Mouse (Mus musculus): Measurements from ENCODE around the gene Zfp839. TPM values are rescaled to one million over a fixed set of nuclear protein-coding genes. Genes with fewer than 3 reads are reported as not detected.

Zfp839 gene
- polyA plus RNA-seq, 1 experiment from 2014 or later: 3.7 TPM

- Histone ChIP-seq H3K4me3 (ENCODE audit: low read length) (no peak overlapping the region), H3K36me3 (ENCODE audit: control insufficient read depth, insufficient read depth, low read length) (no peaks in the 10 kb centered on the region), H3K27ac (ENCODE audit: low read length) (no peak overlapping the region), H3K4me1 (ENCODE audit: control insufficient read depth, insufficient read depth, low read length) (no peaks in the 10 kb centered on the region), H3K27me3 (replicated peaks; ENCODE audit: control insufficient read depth, insufficient read depth, low read length) (no peaks in the 10 kb centered on the region), H3K9me3 (ENCODE audit: control insufficient read depth, low read length) (no peaks in the 10 kb centered on the region), H3K9ac (ENCODE audit: low read depth, low read length) (no peak overlapping the region), H3K4me2 (ENCODE audit: low read depth, low read length) (no peak overlapping the region)
- 48% methylated on average over 17 of the region's 17 CpGs for WGBS
- ATAC-seq: peak; percentile 42; the same call in 1 of the 2 replicates
Measured at GRCm38 (mm10) chr12:110814924-110815323, 35.1 kb upstream of the Zfp839 start.

GRCm38 (mm10) chr12:110816833-110817232 is 33.2 kb upstream of the Zfp839 start:
- H3K27ac ChIP-seq (ENCODE audit: low read length): no peak overlapping the region
- no peak overlapping the region for H3K9ac ChIP-seq (ENCODE audit: low read depth, low read length)
- H3K36me3 ChIP-seq (ENCODE audit: control insufficient read depth, insufficient read depth, low read length): no peaks in the 10 kb centered on the region
- 79% methylated on average over 2 of the region's 2 CpGs for WGBS
- no peaks in the 10 kb centered on the region for H3K9me3 ChIP-seq (ENCODE audit: control insufficient read depth, low read length)
- no peaks in the 10 kb centered on the region for H3K27me3 ChIP-seq (replicated peaks; ENCODE audit: control insufficient read depth, insufficient read depth, low read length)
- no peak for ATAC-seq
- no peak overlapping the region for H3K4me2 ChIP-seq (ENCODE audit: low read depth, low read length)
- no peaks in the 10 kb centered on the region for H3K4me1 ChIP-seq (ENCODE audit: control insufficient read depth, insufficient read depth, low read length)
- H3K4me3 ChIP-seq (ENCODE audit: low read length): no peak overlapping the region

- no peak for ATAC-seq
Measured at GRCm38 (mm10) chr12:110819367-110819766, 30.7 kb upstream of the Zfp839 start.

GRCm38 (mm10) chr12:110821787-110822186 is 28.3 kb upstream of the Zfp839 start:
- H3K36me3 ChIP-seq (ENCODE audit: control insufficient read depth, insufficient read depth, low read length): no peaks in the 10 kb centered on the region
- no peak overlapping the region for H3K4me3 ChIP-seq (ENCODE audit: low read length)
- H3K4me1 ChIP-seq (ENCODE audit: control insufficient read depth, insufficient read depth, low read length): no peaks in the 10 kb centered on the region
- no peaks in the 10 kb centered on the region for H3K27me3 ChIP-seq (replicated peaks; ENCODE audit: control insufficient read depth, insufficient read depth, low read length)
- no peaks in the 10 kb centered on the region for H3K9me3 ChIP-seq (ENCODE audit: control insufficient read depth, low read length)
- ATAC-seq: no peak
- H3K9ac ChIP-seq (ENCODE audit: low read depth, low read length): no peak overlapping the region
- 85% methylated on average over 2 of the region's 2 CpGs for WGBS
- no peak overlapping the region for H3K27ac ChIP-seq (ENCODE audit: low read length)
- no peak overlapping the region for H3K4me2 ChIP-seq (ENCODE audit: low read depth, low read length)

More at GRCm38 (mm10) chr12:110819367-110819766, 30.7 kb upstream of the Zfp839 start:
- Histone ChIP-seq H3K4me2 (ENCODE audit: low read depth, low read length) (no peak overlapping the region), H3K4me1 (ENCODE audit: control insufficient read depth, insufficient read depth, low read length) (no peaks in the 10 kb centered on the region), H3K9ac (ENCODE audit: low read depth, low read length) (no peak overlapping the region), H3K9me3 (ENCODE audit: control insufficient read depth, low read length) (no peaks in the 10 kb centered on the region), H3K27me3 (replicated peaks; ENCODE audit: control insufficient read depth, insufficient read depth, low read length) (no peaks in the 10 kb centered on the region), H3K27ac (ENCODE audit: low read length) (no peak overlapping the region), H3K36me3 (ENCODE audit: control insufficient read depth, insufficient read depth, low read length) (no peaks in the 10 kb centered on the region), H3K4me3 (ENCODE audit: low read length) (no peak overlapping the region)
- WGBS: 55% methylated on average over 8 of the region's 8 CpGs

GRCm38 (mm10) chr12:110822366-110822765 is 27.7 kb upstream of the Zfp839 start:
- no peak overlapping the region for H3K4me3 ChIP-seq (ENCODE audit: low read length)
- H3K4me2 ChIP-seq (ENCODE audit: low read depth, low read length): no peak overlapping the region
- H3K27ac ChIP-seq (ENCODE audit: low read length): no peak overlapping the region
- H3K36me3 ChIP-seq (ENCODE audit: control insufficient read depth, insufficient read depth, low read length): no peaks in the 10 kb centered on the region
- H3K9me3 ChIP-seq (ENCODE audit: control insufficient read depth, low read length): no peaks in the 10 kb centered on the region
- H3K9ac ChIP-seq (ENCODE audit: low read depth, low read length): no peak overlapping the region
- 87% methylated on average over 7 of the region's 7 CpGs for WGBS
- no peaks in the 10 kb centered on the region for H3K4me1 ChIP-seq (ENCODE audit: control insufficient read depth, insufficient read depth, low read length)
- H3K27me3 ChIP-seq (replicated peaks; ENCODE audit: control insufficient read depth, insufficient read depth, low read length): no peaks in the 10 kb centered on the region
- no peak for ATAC-seq

- Histone ChIP-seq H3K4me2 (ENCODE audit: low read depth, low read length) (no peak overlapping the region), H3K9ac (ENCODE audit: low read depth, low read length) (no peak overlapping the region), H3K4me3 (ENCODE audit: low read length) (no peak overlapping the region), H3K9me3 (ENCODE audit: control insufficient read depth, low read length) (no peaks in the 10 kb centered on the region), H3K27me3 (replicated peaks; ENCODE audit: control insufficient read depth, insufficient read depth, low read length) (no peaks in the 10 kb centered on the region), H3K36me3 (ENCODE audit: control insufficient read depth, insufficient read depth, low read length) (no peaks in the 10 kb centered on the region), H3K27ac (ENCODE audit: low read length) (no peak overlapping the region), H3K4me1 (ENCODE audit: control insufficient read depth, insufficient read depth, low read length) (no peaks in the 10 kb centered on the region)
- no peak for ATAC-seq
- WGBS: 95% methylated on average over 4 of the region's 4 CpGs
Measured at GRCm38 (mm10) chr12:110828908-110829307, 21.1 kb upstream of the Zfp839 start.

GRCm38 (mm10) chr12:110830293-110831024 is 19.6 kb upstream of the Zfp839 start:
- Histone ChIP-seq H3K27me3 (replicated peaks; ENCODE audit: control insufficient read depth, insufficient read depth, low read length) (no peaks in the 10 kb centered on the region), H3K4me1 (ENCODE audit: control insufficient read depth, insufficient read depth, low read length) (no peaks in the 10 kb centered on the region), H3K36me3 (ENCODE audit: control insufficient read depth, insufficient read depth, low read length) (no peaks in the 10 kb centered on the region), H3K27ac (ENCODE audit: low read length) (no peak overlapping the region), H3K9ac (ENCODE audit: low read depth, low read length) (no peak overlapping the region), H3K4me2 (ENCODE audit: low read depth, low read length) (no peak overlapping the region), H3K4me3 (ENCODE audit: low read length) (no peak overlapping the region), H3K9me3 (ENCODE audit: control insufficient read depth, low read length) (no peaks in the 10 kb centered on the region)
- 86% methylated on average over 9 of the region's 11 CpGs for WGBS
- ATAC-seq: no peak

- ATAC-seq: no peak
- Histone ChIP-seq H3K4me2 (ENCODE audit: low read depth, low read length) (no peak overlapping the region), H3K4me1 (ENCODE audit: control insufficient read depth, insufficient read depth, low read length) (peaks cover 2% of the 10 kb centered on the region; the same call in 1 of the 2 replicates), H3K9me3 (ENCODE audit: control insufficient read depth, low read length) (no peaks in the 10 kb centered on the region), H3K9ac (ENCODE audit: low read depth, low read length) (no peak overlapping the region), H3K27ac (ENCODE audit: low read length) (no peak overlapping the region), H3K27me3 (replicated peaks; ENCODE audit: control insufficient read depth, insufficient read depth, low read length) (no peaks in the 10 kb centered on the region), H3K4me3 (ENCODE audit: low read length) (no peak overlapping the region), H3K36me3 (ENCODE audit: control insufficient read depth, insufficient read depth, low read length) (no peaks in the 10 kb centered on the region)
- WGBS: 100% methylated on average over 3 of the region's 3 CpGs
Measured at GRCm38 (mm10) chr12:110835182-110835581, 14.9 kb upstream of the Zfp839 start.

GRCm38 (mm10) chr12:110836729-110837128 is 13.3 kb upstream of the Zfp839 start:
- H3K4me1 ChIP-seq (ENCODE audit: control insufficient read depth, insufficient read depth, low read length): peaks cover 2% of the 10 kb centered on the region; the same call in 1 of the 2 replicates
- no peak for ATAC-seq
- 0 out of 2 replicates have a peak overlapping the region, but pooled peaks have one; percentile 24 for H3K9ac ChIP-seq (ENCODE audit: low read depth, low read length)
- 28% methylated on average over 6 of the region's 6 CpGs for WGBS
- no peak overlapping the region for H3K4me3 ChIP-seq (ENCODE audit: low read length)
- H3K9me3 ChIP-seq (ENCODE audit: control insufficient read depth, low read length): no peaks in the 10 kb centered on the region
- H3K36me3 ChIP-seq (ENCODE audit: control insufficient read depth, insufficient read depth, low read length): no peaks in the 10 kb centered on the region
- no peak overlapping the region for H3K27ac ChIP-seq (ENCODE audit: low read length)
- no peak overlapping the region for H3K4me2 ChIP-seq (ENCODE audit: low read depth, low read length)
- no peaks in the 10 kb centered on the region for H3K27me3 ChIP-seq (replicated peaks; ENCODE audit: control insufficient read depth, insufficient read depth, low read length)
